29 mouse cellular contexts compared by ENCODE assay signal in the genomic region with DNA sequence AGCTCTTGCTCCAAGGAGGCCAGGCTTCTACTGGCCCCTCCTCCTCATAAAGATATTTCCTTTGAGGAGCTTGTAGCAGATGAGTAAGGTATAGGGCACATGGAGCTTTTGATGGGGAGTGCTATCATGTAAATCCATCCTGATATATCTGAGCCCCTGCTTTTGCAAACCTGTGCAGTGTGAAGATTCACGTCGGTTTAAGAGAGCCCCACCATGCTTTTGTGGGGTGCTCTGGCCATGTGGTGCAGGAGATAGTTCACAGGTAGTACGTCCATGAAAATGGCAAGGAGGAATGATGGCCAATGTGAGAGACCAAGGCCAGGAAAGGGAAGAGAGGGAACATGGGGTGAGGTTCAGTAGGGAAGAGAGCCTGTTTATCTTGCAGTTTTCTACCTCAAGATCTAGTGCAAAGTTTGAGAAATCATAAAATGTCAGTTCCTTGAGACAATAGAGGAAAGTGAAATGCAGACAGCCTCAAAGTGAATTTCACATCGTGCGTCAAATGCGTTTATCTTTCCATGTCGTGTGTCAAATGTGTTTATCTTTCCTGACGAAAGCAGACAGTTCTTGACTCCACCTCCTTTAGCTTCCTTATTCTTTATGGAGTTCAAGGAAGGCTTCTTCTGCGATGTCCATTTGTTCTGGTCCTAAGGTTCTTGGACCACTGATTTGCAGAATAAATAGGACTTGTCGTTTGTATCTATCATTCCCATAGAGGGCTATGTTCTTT. TPM values are rescaled to one million over a fixed set of nuclear protein-coding genes. Genes with fewer than 3 reads are reported as not detected.
DNase-seq lines count a peak whose midpoint lies in the region; ATAC-seq and TF ChIP-seq lines count a peak whose summit lies in the region.
"Had no signal": no experiment of that assay in that cellular context is flagged by ENCODE, and none has a peak within 500 bp of the region (broad histone marks: within the 10 kb centered on the region; RNA-seq: fewer than 3 reads in every experiment).

No protein-coding gene starts in this region.

- 54% methylated on average over 10 of the region's 10 CpGs for WGBS in intestine, embryonic 15.5 days

- H3K9ac ChIP-seq in MEL (ENCODE audit: control insufficient read depth, low read depth, low read length, poor library complexity, severe bottlenecking) = no peak overlapping the region; the same call in 1 of the 2 replicates
- no peak overlapping the region for H3K9ac ChIP-seq in intestine, embryonic 15.5 days
- H3K9ac ChIP-seq: embryonic facial prominence, embryonic 13.5 days; forebrain, embryonic 12.5 days; forebrain, embryonic 15.5 days; hindbrain, embryonic 13.5 days had no signal

- no peaks in the 10 kb centered on the region for H3K27me3 ChIP-seq in G1E (ENCODE audit: insufficient read depth, low read length)
- no peaks in the 10 kb centered on the region for H3K27me3 ChIP-seq in MEL (ENCODE audit: control insufficient read depth in 1 of 2, insufficient read depth in 2 of 2, low read length in 2 of 2)
- no peaks in the 10 kb centered on the region for H3K27me3 ChIP-seq in intestine, embryonic 15.5 days (replicated peaks)
- H3K27me3 ChIP-seq: embryonic facial prominence, embryonic 13.5 days; forebrain, embryonic 12.5 days; forebrain, embryonic 15.5 days; hindbrain, embryonic 13.5 days had no signal

- H3K4me2 ChIP-seq in intestine, embryonic 15.5 days (replicated peaks) = no peak overlapping the region
- H3K4me2 ChIP-seq: embryonic facial prominence, embryonic 13.5 days; forebrain, embryonic 12.5 days; forebrain, embryonic 15.5 days; heart, embryonic 11.5 days; hindbrain, embryonic 13.5 days had no signal

- TF ChIP-seq CTCF in G1E (IDR thresholded peaks at IDR 0.05; ENCODE audit: low read depth, low read length) (no peak), MEL (IDR thresholded peaks at IDR 0.05 in 2 of 3, conservative IDR thresholded peaks at IDR 0.05 in 1 of 3; ENCODE audit: control insufficient read depth in 1 of 3, insufficient read depth in 1 of 3, low read depth in 2 of 3, low read length in 3 of 3, poor library complexity in 1 of 3, severe bottlenecking in 1 of 3) (no peak)

- H3K36me3 ChIP-seq in G1E (replicated peaks) (no peaks in the 10 kb centered on the region), MEL (ENCODE audit: control insufficient read depth in 1 of 2, insufficient read depth in 2 of 2, low read length in 2 of 2) (peaks cover 0 to 15% of the 10 kb centered on the region in 2 experiments; a peak in 2 of 4 replicates)
- no peaks in the 10 kb centered on the region for H3K36me3 ChIP-seq in intestine, embryonic 15.5 days
- H3K36me3 ChIP-seq: embryonic facial prominence, embryonic 10.5 days; embryonic facial prominence, embryonic 13.5 days; forebrain, embryonic 12.5 days; forebrain, embryonic 15.5 days; hindbrain, embryonic 10.5 days; hindbrain, embryonic 13.5 days had no signal

- no peak for TF ChIP-seq RAD21 in MEL (IDR thresholded peaks at IDR 0.05; ENCODE audit: low read depth, low read length)

- peak in 1 of 2 experiments; percentile 31; a peak in 1 of 4 replicates for TF ChIP-seq EP300 in MEL (IDR thresholded peaks at IDR 0.05; ENCODE audit: low read depth in 1 of 2, low read length in 2 of 2)

- H3K79me2 ChIP-seq in MEL (ENCODE audit: control insufficient read depth, insufficient read depth, low read length, poor library complexity) = no peaks in the 10 kb centered on the region

- TF ChIP-seq POLR2A in MEL (IDR thresholded peaks at IDR 0.05; ENCODE audit: control insufficient read depth in 1 of 2, insufficient read depth in 1 of 2, low read depth in 1 of 2, low read length in 2 of 2, poor library complexity in 1 of 2) = no peak

- ATAC-seq in G1E (ENCODE audit: extremely low read depth, insufficient number of reproducible peaks, low FRiP score, poor library complexity, severe bottlenecking) = peak; percentile 25; the same call in 1 of the 2 replicates
- peak; percentile 38; the same call in 1 of the 2 replicates for ATAC-seq in intestine, embryonic 15.5 days
- peak; percentile 54 for ATAC-seq in megakaryocyte progenitor cell, adult 5-6 weeks (replicated peaks; ENCODE audit: poor library complexity)
- ATAC-seq: activated CD4-positive, CD25-positive, alpha-beta regulatory T cell, adult 4 months; CD4-positive, CD25-positive, alpha-beta regulatory T cell, adult 4 months; forebrain, embryonic 15.5 days; hindbrain, embryonic 16.5 days had no signal

- H3K4me3 ChIP-seq in G1E (ENCODE audit: low read depth, low read length) (peak overlapping the region; percentile 4; the same call in 1 of the 2 replicates), MEL (ENCODE audit: control insufficient read depth in 1 of 2, insufficient read depth in 1 of 2, low read depth in 2 of 2, low read length in 2 of 2) (no peak overlapping the region)
- no peak overlapping the region for H3K4me3 ChIP-seq in intestine, embryonic 15.5 days (replicated peaks)
- H3K4me3 ChIP-seq: embryonic facial prominence, embryonic 10.5 days; embryonic facial prominence, embryonic 13.5 days; erythroblast, embryonic 14.5 days; forebrain, embryonic 12.5 days; forebrain, embryonic 15.5 days; hindbrain, embryonic 10.5 days; hindbrain, embryonic 13.5 days had no signal

- peak; percentile 26 for DNase-seq in G1E (ENCODE audit: low spot score)
- DNase-seq in MEL (ENCODE audit: low read depth, low spot score) = peak; percentile 61
- no peak for DNase-seq in frontal cortex, adult 2 months (ENCODE audit: extremely low spot score in 1 of 2, low spot score in 1 of 2)
- no peak for DNase-seq in MN1 (ENCODE audit: low spot score)
- no peak for DNase-seq in thymus, postnatal 14 days
- no peak for DNase-seq in layer of hippocampus, adult 18-20 months (ENCODE audit: low spot score in 2 of 2)
- DNase-seq: adrenal gland, adult 8-10 months; adrenal gland, postnatal 36 days; cerebellum, adult 11 months; cerebellum, adult 2 months; cerebellum, adult 9-11 months; cerebellum, postnatal 25 days; embryo, embryonic 11 days; gastrocnemius, postnatal 10 days; gastrocnemius, postnatal 36 days; heart, postnatal 36 days had no signal

- peaks cover 42% of the 10 kb centered on the region for H3K4me1 ChIP-seq in G1E (ENCODE audit: insufficient read depth, low read depth, low read length)
- H3K4me1 ChIP-seq in MEL (ENCODE audit: control insufficient read depth in 1 of 2, insufficient read depth in 2 of 2, low read length in 2 of 2) = peaks cover 8 to 13% of the 10 kb centered on the region in 2 experiments
- no peaks in the 10 kb centered on the region for H3K4me1 ChIP-seq in intestine, embryonic 15.5 days (replicated peaks)
- H3K4me1 ChIP-seq: embryonic facial prominence, embryonic 10.5 days; embryonic facial prominence, embryonic 13.5 days; forebrain, embryonic 12.5 days; forebrain, embryonic 15.5 days; hindbrain, embryonic 10.5 days; hindbrain, embryonic 13.5 days had no signal

- H3K9me3 ChIP-seq in G1E (replicated peaks) (no peaks in the 10 kb centered on the region), MEL (replicated peaks; ENCODE audit: insufficient read depth, low read length) (no peaks in the 10 kb centered on the region)
- no peaks in the 10 kb centered on the region for H3K9me3 ChIP-seq in intestine, embryonic 15.5 days
- H3K9me3 ChIP-seq: embryonic facial prominence, embryonic 10.5 days; embryonic facial prominence, embryonic 13.5 days; forebrain, embryonic 12.5 days; forebrain, embryonic 15.5 days; hindbrain, embryonic 10.5 days; hindbrain, embryonic 13.5 days had no signal

- H3K27ac ChIP-seq in MEL (ENCODE audit: control insufficient read depth, low read depth, low read length) = peak overlapping the region; percentile 78
- H3K27ac ChIP-seq in intestine, embryonic 15.5 days = 0 out of 2 replicates have a peak overlapping the region, but pooled peaks have one; percentile 19
- H3K27ac ChIP-seq: embryonic facial prominence, embryonic 10.5 days; embryonic facial prominence, embryonic 13.5 days; forebrain, embryonic 12.5 days; forebrain, embryonic 15.5 days; hindbrain, embryonic 10.5 days; hindbrain, embryonic 13.5 days had no signal

TF ChIP-seq in MEL, 35 proteins besides CTCF, POLR2A, EP300 and RAD21:
- TF ChIP-seq GATA1 (IDR thresholded peaks at IDR 0.05; ENCODE audit: low read depth, low read length) (peak; percentile 72), SIN3A (IDR thresholded peaks at IDR 0.05; ENCODE audit: low read length) (0 out of 2 replicates have a peak, but pooled peaks have one; percentile 20), ETS1 (IDR thresholded peaks at IDR 0.05; ENCODE audit: low read depth, low read length) (0 out of 2 replicates have a peak, but pooled peaks have one; percentile 36), ZNF384 (IDR thresholded peaks at IDR 0.05; ENCODE audit: low read depth, low read length) (no peak), MAX (IDR thresholded peaks at IDR 0.05; ENCODE audit: low read length) (peak; percentile 82), CHD2 (IDR thresholded peaks at IDR 0.05; ENCODE audit: low read length) (no peak), TCF12 (IDR thresholded peaks at IDR 0.05; ENCODE audit: low read depth, low read length) (peak; percentile 37; the same call in 1 of the 2 replicates), TAL1 (IDR thresholded peaks at IDR 0.05; ENCODE audit: low read length) (peak; percentile 15; the same call in 1 of the 2 replicates)

RNA-seq across cellular contexts. Expression of gene Cd55, which starts 24.4 kb away (rescaled TPM):
- total RNA-seq in G1E (2014; fragmentation: Nextera tagmentation) (619 and 632 TPM in 2 replicates), G1E (2017) (55.1 and 56.9 TPM in 2 replicates), MEL (2012; rRNA removed) (18.3 and 20.2 TPM in 2 replicates)
- polyA plus RNA-seq in G1E (2012) (11.9 and 13.1 TPM in 2 replicates), MEL (2012; ENCODE audit: insufficient read depth in 1 of 2, insufficient read length in 2 of 2, low read depth in 1 of 2, low replicate concordance in 2 of 2, missing spikeins in 1 of 2) (10 to 100 TPM in 1 of 2 experiments, not detected in 1; 12.8 TPM)
- polyA plus RNA-seq in intestine, embryonic 15.5 days (2015; fragmentation: Nextera tagmentation; extraction: Ambion mirVana) = 19.8 and 20.0 TPM in 2 replicates
- 9.0 and 20.6 TPM in 2 replicates for total RNA-seq in megakaryocyte progenitor cell, adult 5-6 weeks (2015)
- total RNA-seq in megakaryocyte progenitor cell, adult 5-6 weeks (2017) = 3.9 and 5.6 TPM in 2 replicates
- polyA plus RNA-seq in frontal cortex, adult 2 months (2012; rRNA removed) = 6.2 and 7.3 TPM in 2 replicates
- 1 to 10 TPM; 4.4 to 5.5 TPM for total RNA-seq in layer of hippocampus, adult 18-20 months (2021)

Comparison
In these comparisons a context has a peak if more than half of its experiments do, and no peak if none do; other contexts are left out.
1. DNase-seq: peak in G1E (single experiment) and MEL (single experiment); none in frontal cortex, adult 2 months (0 of 2), MN1 (single experiment), thymus, postnatal 14 days (single experiment) and layer of hippocampus, adult 18-20 months (0 of 2).
2. Peak in every context shown above with its lines, with median percentiles within 50 percentile points of each other: ATAC-seq.